Mouse (Mus musculus): ENCODE results near the gene Smc6. TPM values are rescaled to one million over a fixed set of nuclear protein-coding genes. Genes with fewer than 3 reads are reported as not detected.

The Smc6 gene
- polyA plus RNA-seq, 1 experiment = 63.3 TPM

GRCm38 (mm10) chr12:11326483-11326882 is 60.8 kb downstream of the Smc6 start:
- H3K4me3 ChIP-seq (ENCODE audit: insufficient read depth, low read length) = no peak overlapping the region
- TF ChIP-seq POLR2A (IDR thresholded peaks at IDR 0.05; ENCODE audit: borderline replicate concordance, low read depth, low read length) (no peak), CTCF (IDR thresholded peaks at IDR 0.05; ENCODE audit: low read depth, low read length) (no peak)
- H3K4me1 ChIP-seq (ENCODE audit: control insufficient read depth, insufficient read depth, low read length) = peaks cover 19% of the 10 kb centered on the region
- H3K27ac ChIP-seq (ENCODE audit: insufficient read depth, low read depth, low read length) = no peak overlapping the region

GRCm38 (mm10) chr12:11336845-11337244 is 71.2 kb downstream of the Smc6 start:
- TF ChIP-seq POLR2A (IDR thresholded peaks at IDR 0.05; ENCODE audit: borderline replicate concordance, low read depth, low read length) (no peak), CTCF (IDR thresholded peaks at IDR 0.05; ENCODE audit: low read depth, low read length) (no peak)
- Histone ChIP-seq H3K27ac (ENCODE audit: insufficient read depth, low read depth, low read length) (no peak overlapping the region), H3K4me1 (ENCODE audit: control insufficient read depth, insufficient read depth, low read length) (peaks cover 26% of the 10 kb centered on the region), H3K4me3 (ENCODE audit: insufficient read depth, low read length) (no peak overlapping the region)

DNA sequence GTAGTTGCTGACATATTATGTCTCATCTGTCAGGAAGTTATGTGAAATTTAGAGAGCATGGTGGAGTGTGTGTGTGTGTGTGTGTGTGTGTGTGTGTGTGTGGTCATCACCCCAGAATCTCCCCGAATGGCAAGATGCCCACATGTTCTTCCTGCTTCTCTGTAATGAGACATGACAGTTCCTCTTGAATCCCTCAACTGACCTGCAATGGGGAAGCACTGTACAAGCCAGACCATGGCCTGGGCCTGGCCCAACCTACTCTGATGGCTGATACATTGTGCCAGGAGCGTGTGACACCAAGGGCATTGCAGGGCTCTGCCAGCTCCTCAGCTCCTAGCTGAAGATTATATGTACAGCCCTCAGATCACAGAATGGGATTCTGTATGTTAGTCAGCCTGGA is 72.6 kb downstream of the Smc6 start:
- no peak overlapping the region for H3K4me3 ChIP-seq (ENCODE audit: insufficient read depth, low read length)
- H3K27ac ChIP-seq (ENCODE audit: insufficient read depth, low read depth, low read length) = peak overlapping the region; percentile 17
- peaks cover 33% of the 10 kb centered on the region for H3K4me1 ChIP-seq (ENCODE audit: control insufficient read depth, insufficient read depth, low read length)
- no peak for TF ChIP-seq POLR2A (IDR thresholded peaks at IDR 0.05; ENCODE audit: borderline replicate concordance, low read depth, low read length)
- no peak for TF ChIP-seq CTCF (IDR thresholded peaks at IDR 0.05; ENCODE audit: low read depth, low read length)

- Histone ChIP-seq H3K4me3 (ENCODE audit: insufficient read depth, low read length) (no peak overlapping the region), H3K27ac (ENCODE audit: insufficient read depth, low read depth, low read length) (no peak overlapping the region), H3K4me1 (ENCODE audit: control insufficient read depth, insufficient read depth, low read length) (peaks cover 41% of the 10 kb centered on the region)
- TF ChIP-seq CTCF (IDR thresholded peaks at IDR 0.05; ENCODE audit: low read depth, low read length) (no peak), POLR2A (IDR thresholded peaks at IDR 0.05; ENCODE audit: borderline replicate concordance, low read depth, low read length) (no peak)
Measured at GRCm38 (mm10) chr12:11342020-11342600, 76.4 kb downstream of the Smc6 start.

DNA sequence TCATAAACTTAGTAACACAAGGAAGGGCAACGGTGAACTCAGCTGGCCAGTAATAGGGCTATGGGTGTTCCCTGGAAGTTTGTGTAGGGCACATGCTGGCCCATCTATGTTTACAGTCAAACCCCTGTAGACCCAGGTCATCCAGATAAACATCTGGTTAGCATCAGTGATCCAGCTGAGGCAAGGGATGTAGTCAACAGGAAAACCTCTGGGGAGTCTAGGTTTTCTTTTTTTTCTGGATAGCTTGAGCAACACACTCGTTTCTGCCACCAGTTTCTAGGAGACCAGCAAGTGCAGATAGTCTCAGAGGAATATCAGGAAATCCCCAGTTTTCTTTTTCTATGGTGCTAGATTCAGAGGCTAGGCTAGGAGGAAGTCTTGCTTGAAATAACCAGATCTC is 80.3 kb downstream of the Smc6 start:
- TF ChIP-seq CTCF (IDR thresholded peaks at IDR 0.05; ENCODE audit: low read depth, low read length) (no peak), POLR2A (IDR thresholded peaks at IDR 0.05; ENCODE audit: borderline replicate concordance, low read depth, low read length) (no peak)
- Histone ChIP-seq H3K27ac (ENCODE audit: insufficient read depth, low read depth, low read length) (no peak overlapping the region), H3K4me3 (ENCODE audit: insufficient read depth, low read length) (no peak overlapping the region), H3K4me1 (ENCODE audit: control insufficient read depth, insufficient read depth, low read length) (peaks cover 26% of the 10 kb centered on the region)

DNA sequence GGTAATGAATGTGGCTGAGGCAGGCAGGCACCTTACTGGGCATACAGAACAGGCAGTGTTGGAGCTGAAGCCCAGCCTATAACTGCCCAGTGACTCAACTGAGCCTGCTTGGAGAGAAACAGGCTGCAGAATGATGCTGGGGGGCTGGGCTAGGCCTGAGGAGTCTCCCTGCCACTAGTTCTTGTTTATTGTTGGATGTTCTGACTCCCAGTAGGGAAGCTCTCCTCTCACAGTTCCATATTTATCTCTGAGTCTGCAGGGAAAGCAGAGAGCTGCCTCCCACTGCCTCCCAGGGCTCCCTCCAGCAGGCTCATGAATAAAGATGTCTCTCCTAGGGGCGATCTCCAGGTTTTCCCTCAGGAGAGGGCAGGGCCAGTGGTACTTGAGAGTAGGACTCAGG is 82.7 kb downstream of the Smc6 start:
- Histone ChIP-seq H3K27ac (ENCODE audit: insufficient read depth, low read depth, low read length) (no peak overlapping the region), H3K4me3 (ENCODE audit: insufficient read depth, low read length) (no peak overlapping the region), H3K4me1 (ENCODE audit: control insufficient read depth, insufficient read depth, low read length) (peaks cover 10% of the 10 kb centered on the region)
- no peak for TF ChIP-seq POLR2A (IDR thresholded peaks at IDR 0.05; ENCODE audit: borderline replicate concordance, low read depth, low read length)
- TF ChIP-seq CTCF (IDR thresholded peaks at IDR 0.05; ENCODE audit: low read depth, low read length) = no peak

- H3K27ac ChIP-seq (ENCODE audit: insufficient read depth, low read depth, low read length) = no peak overlapping the region
- H3K4me3 ChIP-seq (ENCODE audit: insufficient read depth, low read length) = no peak overlapping the region
- TF ChIP-seq CTCF (IDR thresholded peaks at IDR 0.05; ENCODE audit: low read depth, low read length) = no peak
- peaks cover 10% of the 10 kb centered on the region for H3K4me1 ChIP-seq (ENCODE audit: control insufficient read depth, insufficient read depth, low read length)
Measured at GRCm38 (mm10) chr12:11349870-11350269, 84.2 kb downstream of the Smc6 start.

DNA sequence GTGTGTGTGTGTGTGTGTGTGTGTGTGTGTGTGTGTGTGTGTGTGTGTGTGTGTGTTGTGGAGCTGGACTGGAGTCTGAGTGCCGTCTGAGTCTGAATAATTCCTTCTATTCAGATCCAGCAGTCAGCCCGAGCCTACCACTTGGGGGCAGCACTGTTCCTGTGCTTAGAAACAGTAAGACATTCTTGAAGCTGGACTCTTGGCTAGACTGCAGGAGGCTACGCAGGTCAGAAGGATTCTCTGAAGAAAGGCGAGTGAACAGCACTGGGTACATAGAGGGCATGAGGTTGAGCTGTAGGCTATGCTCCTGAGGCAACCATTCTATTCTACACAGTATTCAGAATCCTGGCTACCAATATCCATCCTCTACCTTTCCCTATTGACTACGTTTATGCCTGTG is 85.2 kb downstream of the Smc6 start:
- Histone ChIP-seq H3K4me1 (ENCODE audit: control insufficient read depth, insufficient read depth, low read length) (peaks cover 8% of the 10 kb centered on the region), H3K27ac (ENCODE audit: insufficient read depth, low read depth, low read length) (no peak overlapping the region), H3K4me3 (ENCODE audit: insufficient read depth, low read length) (no peak overlapping the region)
- peak; percentile 67 for TF ChIP-seq CTCF (IDR thresholded peaks at IDR 0.05; ENCODE audit: low read depth, low read length)
- TF ChIP-seq POLR2A (IDR thresholded peaks at IDR 0.05; ENCODE audit: borderline replicate concordance, low read depth, low read length) = no peak

DNA sequence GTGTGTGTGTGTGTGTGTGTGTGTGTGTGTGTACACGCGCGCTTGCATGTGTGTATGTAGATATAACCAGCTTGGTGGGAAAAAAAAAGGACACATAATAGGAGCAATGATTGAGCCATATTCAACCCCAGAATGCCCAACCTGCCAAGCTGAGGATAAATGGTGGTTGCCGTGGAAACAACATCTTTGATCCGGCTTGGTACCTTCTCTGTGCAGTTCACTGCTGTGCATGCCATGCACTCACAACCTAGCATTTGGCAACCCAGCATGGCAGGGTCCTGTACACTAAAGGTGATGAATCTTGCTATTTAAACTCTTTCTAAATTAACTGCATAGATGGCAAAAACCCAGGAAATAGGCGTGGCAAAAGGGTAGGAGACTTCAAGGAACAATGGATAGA is 96.7 kb downstream of the Smc6 start:
- TF ChIP-seq CTCF (IDR thresholded peaks at IDR 0.05; ENCODE audit: low read depth, low read length) (no peak), POLR2A (IDR thresholded peaks at IDR 0.05; ENCODE audit: borderline replicate concordance, low read depth, low read length) (no peak)
- H3K27ac ChIP-seq (ENCODE audit: insufficient read depth, low read depth, low read length) = no peak overlapping the region
- no peak overlapping the region for H3K4me3 ChIP-seq (ENCODE audit: insufficient read depth, low read length)
- H3K4me1 ChIP-seq (ENCODE audit: control insufficient read depth, insufficient read depth, low read length) = 0 out of 2 replicates have a peak, but pooled peaks cover 3% of the 10 kb centered on the region

DNA sequence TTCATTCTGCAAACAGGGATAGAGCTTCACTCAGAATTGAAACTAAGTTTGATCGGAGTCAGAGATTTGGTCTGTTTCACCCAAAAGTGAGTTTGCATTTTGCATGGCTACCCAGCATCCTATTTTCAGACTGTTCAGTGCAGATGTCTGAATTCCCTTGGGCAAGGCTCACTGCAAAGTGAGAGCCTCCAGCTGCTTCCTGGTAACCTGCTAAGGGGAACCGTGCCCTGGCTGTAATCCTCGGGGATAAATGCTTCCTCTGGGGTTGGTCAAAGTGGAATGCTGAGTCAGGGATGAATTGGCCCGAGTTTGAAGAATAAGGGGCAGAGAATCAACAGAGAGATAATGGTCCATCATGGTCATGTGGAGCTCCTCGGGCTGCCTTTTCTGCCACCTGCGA is 99.2 kb downstream of the Smc6 start:
- Histone ChIP-seq H3K4me1 (ENCODE audit: control insufficient read depth, insufficient read depth, low read length) (0 out of 2 replicates have a peak, but pooled peaks cover 3% of the 10 kb centered on the region), H3K27ac (ENCODE audit: insufficient read depth, low read depth, low read length) (no peak overlapping the region), H3K4me3 (ENCODE audit: insufficient read depth, low read length) (no peak overlapping the region)
- TF ChIP-seq POLR2A (IDR thresholded peaks at IDR 0.05; ENCODE audit: borderline replicate concordance, low read depth, low read length) (no peak), CTCF (IDR thresholded peaks at IDR 0.05; ENCODE audit: low read depth, low read length) (no peak)

Data from bone marrow macrophage, adult 2 months (primary cell).